Mouse (Mus musculus): ENCODE measurements around the gene Rasd1.
A peak's percentile ranks its signal among the peaks of the same experiment; 100 is the strongest.
"Not testable (repeated sequence)": the region's sequence is repeated elsewhere in the genome, so short reads cannot be mapped to it uniquely, and the experiment has no call there.

The Rasd1 gene

DNA sequence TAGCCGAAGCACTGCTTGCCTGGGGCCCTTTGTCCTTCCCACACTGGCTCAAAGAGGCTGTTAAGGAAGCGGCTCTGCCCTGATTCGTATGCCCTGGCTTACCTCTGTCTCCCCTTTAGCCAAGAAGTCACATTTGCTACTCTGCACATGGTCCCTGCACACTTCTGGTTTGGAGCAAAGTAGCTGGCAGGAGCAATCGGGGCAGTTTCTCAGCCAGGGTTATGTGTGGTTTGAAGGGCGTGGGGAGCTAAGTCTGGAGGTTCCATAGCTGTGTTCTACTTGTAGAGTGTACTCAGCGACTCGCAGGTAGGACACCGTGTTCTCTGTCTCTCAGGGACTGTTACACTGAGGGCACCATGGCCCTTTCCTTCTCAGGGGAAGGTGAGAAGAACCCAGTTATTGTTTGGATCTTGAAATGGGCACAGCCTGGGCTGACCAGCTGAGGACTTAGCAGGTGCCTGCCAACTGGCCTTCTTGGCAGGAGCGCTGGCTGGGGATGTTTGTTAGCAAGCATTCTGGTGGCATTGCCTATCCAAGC is 3.3 kb downstream of the Rasd1 start:
- no peak for DNase-seq (ENCODE audit: extremely low read depth, insufficient read length, low spot score)

DNA sequence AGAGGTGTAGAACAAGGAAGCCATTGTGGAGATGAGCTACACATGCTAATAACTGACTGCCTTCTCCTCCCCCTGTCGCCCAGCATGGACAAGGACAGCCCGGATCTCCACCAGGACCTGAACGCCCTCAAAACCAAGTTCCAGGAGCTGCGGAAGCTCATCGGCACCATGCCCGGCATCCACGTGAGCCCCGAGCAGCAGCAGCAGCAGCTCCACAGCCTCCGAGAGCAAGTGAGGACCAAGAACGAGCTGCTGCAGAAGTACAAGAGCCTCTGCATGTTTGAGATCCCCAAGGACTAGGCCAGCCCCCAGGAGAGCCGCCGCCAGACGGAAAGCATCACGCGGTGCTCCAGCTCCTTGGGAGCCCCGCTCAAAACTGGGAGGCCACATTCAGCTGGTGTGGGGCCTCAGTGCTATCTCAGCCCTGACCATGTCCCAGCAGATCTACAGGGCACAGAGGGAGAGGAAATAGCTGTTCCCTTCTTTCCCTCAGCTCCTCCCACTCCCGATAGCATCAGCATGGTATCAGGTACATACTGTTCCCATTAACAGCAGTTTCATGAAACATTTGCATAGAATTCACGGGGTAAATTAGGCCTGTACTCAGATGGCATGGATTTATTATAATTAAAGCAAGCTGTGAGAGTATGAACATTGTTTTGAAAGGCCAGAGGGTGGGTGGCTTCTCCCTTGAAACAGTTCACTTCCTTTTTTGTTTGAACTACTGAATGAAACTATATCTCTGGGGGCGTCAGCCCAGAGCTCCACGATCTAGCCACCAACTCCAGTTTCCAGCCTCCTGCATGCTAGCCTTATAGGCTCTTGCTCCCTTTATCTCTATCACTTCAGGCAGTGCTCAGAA is 4.0 kb downstream of the Rasd1 start:
- DNase-seq (ENCODE audit: extremely low read depth, insufficient read length, low spot score): no peak

DNA sequence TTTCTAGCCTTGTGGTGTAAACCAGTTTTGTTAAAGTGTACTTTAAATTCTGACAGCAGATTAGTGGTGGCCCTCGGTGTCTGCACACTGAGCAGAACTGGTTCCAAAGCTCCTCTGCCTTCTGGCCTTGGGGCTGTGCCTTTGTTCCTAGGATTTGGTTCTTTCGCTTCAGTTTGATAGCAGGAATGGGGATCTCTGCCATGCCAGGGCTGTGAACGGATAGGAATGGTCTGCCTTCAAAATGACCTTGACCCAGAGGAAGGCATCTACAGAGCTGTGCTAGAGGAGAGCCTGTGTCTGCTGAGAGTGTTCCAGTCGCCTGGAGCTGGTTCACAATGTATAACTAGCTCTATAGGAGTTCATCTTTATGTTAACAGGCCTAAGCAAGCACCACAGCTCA is 5.3 kb downstream of the Rasd1 start:
- DNase-seq (ENCODE audit: extremely low read depth, insufficient read length, low spot score): no peak

DNA sequence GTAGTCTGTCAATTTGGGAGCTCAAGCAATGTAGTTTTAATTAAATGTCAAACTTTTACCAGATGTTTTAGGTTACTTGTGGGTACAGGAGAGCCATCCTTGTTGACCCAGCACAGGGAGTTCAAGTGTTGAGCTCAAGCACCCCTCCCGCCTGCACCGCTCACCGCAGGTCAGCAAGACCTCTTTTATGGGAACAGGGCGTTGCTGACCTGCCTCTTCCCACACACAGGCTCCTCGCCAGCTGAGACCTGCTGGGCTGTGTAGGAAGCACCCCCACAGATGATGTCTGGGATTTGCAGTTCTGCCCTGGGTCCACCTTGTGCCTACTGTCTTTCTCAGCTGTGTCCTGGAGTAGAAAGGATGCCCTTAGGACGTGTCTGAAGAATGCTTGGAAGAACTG is 8.0 kb downstream of the Rasd1 start:
- DNase-seq (ENCODE audit: extremely low read depth, insufficient read length, low spot score): no peak

DNA sequence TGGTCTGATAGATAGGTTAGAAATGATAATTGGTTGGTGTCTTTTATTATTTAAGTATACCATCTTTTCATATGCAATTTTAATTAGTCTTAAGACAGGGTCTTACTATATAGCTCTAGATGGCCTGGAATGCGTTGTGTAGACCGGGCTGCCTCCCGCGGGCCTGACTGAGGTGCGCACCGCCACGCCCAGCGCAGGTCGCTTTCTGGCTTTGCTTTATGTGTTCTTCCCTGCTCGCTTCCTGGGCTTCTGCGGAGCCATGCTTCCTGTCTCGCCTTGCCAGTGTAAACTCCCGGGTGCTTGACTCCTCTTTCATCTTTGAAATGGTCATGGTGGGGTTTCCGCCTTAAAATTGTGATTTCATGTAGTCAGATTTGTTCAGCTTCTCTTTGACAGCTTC is 11.9 kb downstream of the Rasd1 start:
- DNase-seq (ENCODE audit: extremely low read depth, insufficient read length, low spot score): no peak

DNA sequence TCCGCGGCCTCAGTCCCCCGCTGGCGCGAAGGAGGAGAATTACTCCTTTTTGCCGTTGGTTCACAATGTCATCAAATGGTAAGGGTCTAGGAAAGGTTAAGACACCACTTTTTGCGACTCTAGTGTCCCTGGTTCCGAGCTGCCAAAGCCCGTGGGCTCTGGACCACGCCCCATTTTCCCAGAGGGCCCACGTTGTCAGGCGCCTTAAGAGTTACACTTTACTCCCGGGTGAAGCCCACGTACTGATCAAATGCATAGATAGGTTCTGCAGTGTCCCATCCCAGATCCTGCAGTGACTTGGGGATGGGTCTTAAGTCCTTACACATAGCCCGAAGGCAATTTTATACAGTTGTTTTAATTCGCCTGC is 16.4 kb downstream of the Rasd1 start:
- DNase-seq (ENCODE audit: extremely low read depth, insufficient read length, low spot score): no peak

DNA sequence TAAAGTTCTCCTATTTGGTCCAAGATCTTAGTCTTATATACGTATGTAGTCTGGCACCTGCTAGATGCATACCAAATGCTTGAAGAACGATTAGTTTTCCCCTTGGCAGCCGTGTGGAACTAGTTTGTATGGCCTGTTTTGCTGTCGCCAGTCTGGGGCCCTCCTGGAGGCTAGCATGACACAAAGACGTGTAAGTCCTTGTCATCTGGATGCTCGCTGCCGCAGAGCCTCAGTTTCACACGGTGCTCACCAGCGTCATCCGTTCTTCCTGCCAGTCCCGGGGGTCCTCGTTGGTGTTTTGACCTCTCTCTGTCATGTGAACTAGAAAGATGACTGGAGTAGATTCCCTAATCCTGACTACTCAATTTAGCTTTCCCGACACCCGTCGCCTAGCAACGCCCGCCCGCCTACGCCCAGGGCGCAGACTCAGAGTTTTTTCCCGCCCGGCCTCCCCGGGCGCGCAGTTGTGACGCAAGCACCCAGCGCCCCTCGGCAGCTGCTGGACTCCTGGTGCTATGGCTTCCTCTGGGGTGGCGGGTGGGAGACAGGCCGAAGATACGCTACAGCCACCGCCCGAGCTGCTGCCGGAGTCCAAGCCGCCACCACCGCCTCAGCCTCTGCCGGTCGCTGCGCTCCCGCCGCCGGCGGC is 16.9 kb downstream of the Rasd1 start, which contains the start of gene Med9:
TSS of gene Med9 (plus strand) at position 455 of the 649 bp plus-strand sequence.
- DNase-seq (ENCODE audit: extremely low read depth, insufficient read length, low spot score): peak; percentile 93

DNA sequence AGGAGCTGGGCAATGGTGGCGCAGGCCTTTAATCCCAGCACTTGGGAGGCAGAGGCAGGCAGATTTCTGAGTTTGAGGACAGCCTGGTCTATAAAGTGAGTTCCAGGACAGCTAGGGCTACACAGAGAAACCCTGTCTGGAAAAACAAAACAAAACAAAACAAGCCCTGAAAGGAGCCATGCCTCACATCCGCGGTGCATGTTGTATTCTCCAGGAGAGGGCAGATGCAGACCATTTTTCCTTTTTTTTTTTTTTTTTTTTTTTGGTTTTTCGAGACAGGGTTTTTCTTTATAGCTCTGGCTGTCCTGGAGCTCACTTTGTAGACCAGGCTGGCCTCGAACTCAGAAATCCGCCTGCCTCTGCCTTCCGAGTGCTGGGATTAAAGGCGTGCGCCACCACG is 19.9 kb downstream of the Rasd1 start:
- not testable (repeated sequence) for DNase-seq (ENCODE audit: extremely low read depth, insufficient read length, low spot score)

DNA sequence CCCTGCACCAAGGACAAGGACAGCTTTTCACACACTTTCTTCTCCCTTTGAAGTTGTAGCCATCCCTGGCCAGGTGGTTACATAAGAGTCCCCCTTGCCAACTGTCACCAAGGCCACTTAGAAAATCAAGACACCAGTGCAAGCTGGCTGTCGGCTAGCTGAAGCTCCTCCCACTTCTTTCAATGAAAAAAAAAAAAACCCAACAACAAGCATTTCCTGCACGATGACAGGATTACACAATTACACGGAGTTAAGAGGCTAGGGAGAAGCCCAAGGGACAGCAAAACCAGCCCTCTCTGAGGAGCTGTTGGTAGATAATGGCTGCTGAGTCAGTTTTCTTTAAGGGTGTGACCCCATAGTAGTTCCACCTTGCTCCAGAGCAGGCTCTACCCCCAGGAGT is 23.4 kb downstream of the Rasd1 start:
- DNase-seq (ENCODE audit: extremely low read depth, insufficient read length, low spot score): no peak

DNA sequence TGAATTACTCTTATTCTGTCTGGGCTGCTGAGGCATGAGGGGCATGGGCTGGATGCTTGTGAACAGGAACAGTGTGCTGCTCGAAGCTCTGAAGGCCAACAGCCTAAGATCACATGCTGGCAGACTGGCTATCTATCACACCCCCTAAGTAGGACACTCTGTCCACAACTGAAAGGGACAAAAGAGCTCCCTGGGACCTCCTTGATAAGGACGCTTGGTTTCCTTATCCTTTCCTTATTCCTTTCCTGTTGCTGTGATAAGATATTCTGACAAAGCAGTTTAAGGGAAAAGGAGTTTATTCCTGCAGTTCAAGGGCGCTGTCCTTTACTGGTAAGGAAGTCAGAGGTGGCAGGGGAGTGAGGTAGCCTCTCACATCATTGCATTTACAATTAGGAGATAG is 24.1 kb downstream of the Rasd1 start:
- DNase-seq (ENCODE audit: extremely low read depth, insufficient read length, low spot score): no peak

DNA sequence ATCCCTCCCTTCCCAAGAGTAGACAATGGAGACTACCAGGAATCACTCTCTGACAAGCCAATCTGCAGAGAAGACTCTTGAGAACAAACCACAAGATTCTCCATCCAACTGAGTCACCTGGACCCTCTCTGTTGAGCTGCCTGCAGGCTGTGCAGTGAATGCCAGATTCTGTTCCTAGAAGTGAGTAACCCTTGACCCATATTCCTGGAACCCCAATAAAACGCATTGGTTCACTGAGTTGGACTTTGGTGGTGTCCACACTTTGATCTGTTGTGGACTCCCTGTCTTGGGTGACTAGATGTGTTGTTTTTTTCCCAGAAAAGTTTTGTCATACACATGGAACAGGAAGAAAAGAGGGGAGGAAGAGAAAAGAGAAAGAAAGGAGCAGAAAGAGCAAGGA is 24.9 kb downstream of the Rasd1 start:
- DNase-seq (ENCODE audit: extremely low read depth, insufficient read length, low spot score): no peak

DNA sequence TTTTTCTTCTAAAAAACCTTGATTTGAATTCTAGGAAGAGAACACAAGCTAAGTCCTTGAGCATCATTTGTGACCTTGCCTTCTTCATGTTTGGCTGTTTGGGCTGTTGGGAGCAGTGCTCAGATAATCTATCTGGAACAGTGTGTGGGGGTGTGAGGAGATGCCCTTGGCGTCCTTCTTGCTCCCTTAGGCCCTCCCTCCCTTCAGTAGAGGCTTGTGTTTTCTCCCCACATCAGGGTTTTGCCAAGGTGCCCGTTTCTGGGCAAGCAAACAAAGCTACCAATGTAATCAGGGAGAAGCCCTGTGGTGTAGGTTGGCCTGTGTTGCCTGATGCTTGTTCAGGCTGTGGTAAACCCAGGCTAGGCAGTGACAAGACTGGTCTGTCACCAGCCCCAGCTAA is 27.1 kb downstream of the Rasd1 start:
- no peak for DNase-seq (ENCODE audit: extremely low read depth, insufficient read length, low spot score)

DNA sequence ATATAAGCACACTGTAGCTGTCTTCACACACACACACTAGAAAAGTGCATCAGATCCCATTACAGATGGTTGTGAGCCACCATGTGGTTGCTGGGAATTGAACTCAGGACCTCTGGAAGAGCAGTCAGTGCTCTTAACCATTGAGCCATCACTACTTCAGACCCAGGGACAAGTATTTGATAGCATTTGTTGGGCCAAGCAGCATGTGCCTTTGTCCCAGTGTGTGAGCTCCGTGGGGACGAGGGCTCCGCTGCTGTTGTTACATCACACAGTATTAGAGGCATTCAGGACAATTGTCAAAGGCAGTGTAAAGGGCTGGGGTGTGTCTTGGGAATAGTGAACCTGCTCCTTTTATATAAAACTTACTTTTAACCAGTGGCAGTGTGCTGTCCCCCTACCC is 27.7 kb downstream of the Rasd1 start:
- DNase-seq (ENCODE audit: extremely low read depth, insufficient read length, low spot score): no peak

DNA sequence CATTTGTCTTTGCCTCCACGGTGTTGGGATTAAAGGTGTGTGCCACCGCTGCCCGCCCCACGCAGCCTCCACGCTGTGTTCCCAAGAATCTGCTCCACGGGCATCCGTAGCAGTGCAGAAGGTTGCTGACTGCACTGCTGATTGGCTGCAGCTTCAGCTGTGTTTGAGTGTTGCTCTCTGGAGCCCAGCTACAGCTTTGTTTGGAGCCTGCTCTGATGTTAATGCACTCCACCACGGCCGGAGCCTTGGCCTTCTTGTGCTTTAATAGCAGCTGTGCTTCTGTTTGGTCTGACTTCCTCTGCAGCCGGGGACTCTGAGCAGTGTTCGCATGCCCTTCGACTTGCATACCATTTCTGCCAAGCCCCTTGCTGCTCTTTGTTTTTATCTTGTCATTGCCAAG is 30.8 kb downstream of the Rasd1 start:
- no peak for DNase-seq (ENCODE audit: extremely low read depth, insufficient read length, low spot score)

DNA sequence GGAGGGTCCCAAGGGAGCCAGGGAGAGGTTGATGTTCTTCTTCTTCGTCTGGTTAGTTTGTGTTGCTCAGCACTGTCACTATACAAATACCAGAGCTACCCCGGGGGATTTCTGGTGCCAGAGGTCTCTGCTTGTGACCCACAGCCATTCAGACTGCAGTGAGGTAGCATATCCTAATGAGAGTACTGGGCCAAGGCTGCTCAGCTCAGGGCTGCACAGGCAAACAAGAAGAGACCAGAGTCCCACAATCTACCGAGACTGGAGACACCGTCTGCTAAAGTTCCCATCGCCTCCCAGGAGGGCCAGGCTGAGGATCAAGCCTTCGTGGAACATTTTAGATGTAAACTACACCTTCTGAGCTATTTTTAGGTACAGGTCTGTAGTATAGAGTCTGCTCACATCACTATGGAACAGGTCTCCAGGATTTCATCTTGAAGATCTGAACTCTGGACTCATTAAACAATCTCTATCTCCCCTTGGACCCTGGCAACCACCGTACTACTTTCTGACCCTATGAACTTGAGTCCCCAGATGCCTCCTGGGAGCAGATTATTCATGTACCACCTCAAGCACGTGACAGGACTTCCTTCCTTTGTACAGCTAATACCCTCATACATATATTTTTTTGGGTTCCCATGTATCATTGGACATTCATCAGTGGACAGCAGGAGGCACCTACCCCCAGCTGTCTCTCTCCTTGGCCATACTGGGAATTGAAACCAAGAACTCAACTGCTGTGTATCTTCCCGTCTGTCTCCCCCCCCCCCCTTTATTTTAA is 32.0 kb downstream of the Rasd1 start:
- no peak for DNase-seq (ENCODE audit: extremely low read depth, insufficient read length, low spot score)

DNA sequence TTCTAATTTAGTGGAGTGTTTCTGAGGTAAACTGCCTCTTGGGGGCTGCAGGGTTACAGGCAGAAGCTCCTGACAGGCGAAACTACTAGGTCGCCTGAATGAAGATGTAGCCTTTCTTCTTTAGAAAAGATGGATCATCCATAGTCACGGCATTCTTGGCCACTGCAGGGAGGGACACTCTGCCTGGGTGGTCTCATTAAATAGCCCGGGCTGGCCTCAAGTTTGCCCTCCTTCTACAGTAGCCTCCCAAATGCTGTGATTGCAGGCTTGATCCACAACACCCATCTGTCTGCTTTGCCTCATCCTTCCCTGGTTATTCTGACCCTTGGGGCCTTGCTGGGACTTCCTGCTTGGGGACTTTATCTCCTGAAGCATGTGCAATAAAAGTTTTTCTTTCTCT is 34.7 kb downstream of the Rasd1 start:
- DNase-seq (ENCODE audit: extremely low read depth, insufficient read length, low spot score): no peak

DNA sequence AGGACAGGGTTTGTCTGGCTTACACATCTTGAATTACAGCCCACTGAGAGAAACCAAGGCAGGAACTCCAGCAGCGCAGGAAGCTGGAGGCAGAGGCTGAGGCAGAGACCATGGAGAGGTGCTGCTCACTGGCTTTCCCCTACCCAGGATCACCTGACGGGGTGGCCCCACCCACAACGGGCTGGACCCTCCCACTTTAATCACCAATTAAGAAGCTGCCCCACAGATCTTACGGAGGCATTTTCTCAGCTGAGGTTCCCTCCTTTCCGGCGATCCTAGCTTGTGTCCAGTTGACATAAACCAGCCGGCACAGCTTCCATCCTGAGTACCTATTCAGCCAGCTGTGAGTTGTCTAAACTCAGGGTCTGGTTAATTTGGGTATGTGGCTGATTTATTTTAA is 43.5 kb downstream of the Rasd1 start:
- no peak for DNase-seq (ENCODE audit: extremely low read depth, insufficient read length, low spot score)

DNA sequence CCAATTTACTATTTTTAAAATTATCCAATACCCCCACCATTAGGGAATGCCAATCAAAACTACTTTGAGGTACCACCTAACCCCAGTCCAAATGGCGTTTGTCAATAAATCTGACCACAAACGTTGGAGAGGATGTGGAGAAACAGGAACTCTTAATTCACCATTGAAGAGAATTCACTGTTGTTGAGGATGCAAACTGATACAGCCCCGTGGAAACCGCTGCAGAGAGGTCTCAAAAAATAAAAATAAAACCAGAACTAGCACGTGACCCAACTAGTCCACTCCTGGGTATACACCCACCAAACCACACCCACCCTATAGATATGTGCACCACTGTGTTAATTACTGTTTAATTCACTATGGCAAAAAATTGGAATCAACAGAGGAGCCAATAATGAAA is 44.4 kb downstream of the Rasd1 start:
- no peak for DNase-seq (ENCODE audit: extremely low read depth, insufficient read length, low spot score)

DNA sequence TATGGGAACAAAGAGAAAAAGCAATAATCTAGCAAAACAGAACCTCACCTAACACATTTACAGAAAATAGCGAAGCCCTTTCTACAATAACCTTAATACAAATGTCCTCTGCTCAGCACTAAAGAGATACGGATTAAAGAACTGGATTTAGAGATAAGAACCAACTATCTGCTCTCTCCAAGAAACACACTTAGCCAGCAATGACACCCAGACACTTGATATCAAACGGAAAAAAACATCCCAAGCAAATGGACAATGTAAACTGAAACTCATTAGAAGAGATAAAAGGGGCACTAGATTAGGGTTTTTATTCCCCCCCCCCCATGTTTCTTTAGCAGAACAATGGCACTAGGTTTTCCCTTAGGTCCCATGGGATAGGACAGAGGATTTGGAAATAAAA is 45.3 kb downstream of the Rasd1 start:
- DNase-seq (ENCODE audit: extremely low read depth, insufficient read length, low spot score): no peak

DNA sequence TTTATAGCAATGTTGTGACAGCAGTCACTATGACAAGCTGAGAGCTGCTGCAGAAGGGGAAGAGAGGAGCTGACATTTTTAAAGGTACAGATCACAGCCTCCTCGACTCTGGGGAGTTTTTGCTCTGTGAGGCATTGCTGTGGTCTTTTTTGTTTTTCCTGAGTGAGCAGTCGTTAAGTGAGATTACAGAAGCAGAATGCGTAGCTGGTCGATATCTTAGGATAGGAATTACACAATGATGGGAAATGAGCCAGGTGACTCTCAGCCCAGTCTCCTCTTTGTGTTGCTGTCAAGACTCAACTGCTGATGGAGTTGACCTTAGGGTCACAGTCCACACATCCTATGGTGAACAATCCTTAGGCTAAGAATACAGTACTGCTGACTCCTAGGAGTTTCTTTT is 46.7 kb downstream of the Rasd1 start:
- DNase-seq (ENCODE audit: extremely low read depth, insufficient read length, low spot score): no peak

DNA sequence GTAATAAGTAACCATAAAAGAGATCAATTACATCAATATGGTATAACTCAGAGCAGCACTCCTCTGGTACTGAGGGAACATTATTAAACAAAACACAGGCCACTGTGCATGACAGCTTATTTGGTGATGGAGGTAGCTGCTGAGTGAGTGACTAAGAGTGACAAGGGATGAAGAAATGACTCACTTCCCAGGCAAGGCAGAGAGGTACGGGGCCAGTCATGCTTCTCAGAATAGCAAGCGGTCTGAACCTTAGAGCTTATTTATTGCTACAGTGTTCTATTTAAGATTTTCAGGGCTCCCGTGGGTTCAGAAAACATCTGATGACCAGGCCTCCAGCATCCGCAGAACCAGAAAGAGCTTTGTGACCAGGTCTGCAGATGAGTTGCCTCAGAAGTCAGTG is 51.0 kb downstream of the Rasd1 start:
- DNase-seq (ENCODE audit: extremely low read depth, insufficient read length, low spot score): peak; percentile 45
